Mouse (Mus musculus) embryonic stem cell, embryonic (primary cell): ENCODE results near the gene Dexi.

Source experiments
- CTCF ChIA-PET, 4 experiments: fragments of 300-600 bp in 2 of 4; fragments of 350-600 bp in 2 of 4; sonication (Branson Sonifier 250); formaldehyde crosslinking; loops; one replicate each; lab custom pipeline; 2022; ENCODE audit warnings: inconsistent platforms in 2 of 4; lab: Charles Lee
- POLR2A ChIA-PET, 4 experiments: fragments of 300-600 bp in 2 of 4; fragments of 350-600 bp in 2 of 4; sonication (Branson Sonifier 250); formaldehyde crosslinking; loops; one replicate each; lab custom pipeline; 2022; ENCODE audit warnings: antibody characterized with exemption in 4 of 4, inconsistent platforms in 1 of 4; lab: Charles Lee

Dexi gene

DNA sequence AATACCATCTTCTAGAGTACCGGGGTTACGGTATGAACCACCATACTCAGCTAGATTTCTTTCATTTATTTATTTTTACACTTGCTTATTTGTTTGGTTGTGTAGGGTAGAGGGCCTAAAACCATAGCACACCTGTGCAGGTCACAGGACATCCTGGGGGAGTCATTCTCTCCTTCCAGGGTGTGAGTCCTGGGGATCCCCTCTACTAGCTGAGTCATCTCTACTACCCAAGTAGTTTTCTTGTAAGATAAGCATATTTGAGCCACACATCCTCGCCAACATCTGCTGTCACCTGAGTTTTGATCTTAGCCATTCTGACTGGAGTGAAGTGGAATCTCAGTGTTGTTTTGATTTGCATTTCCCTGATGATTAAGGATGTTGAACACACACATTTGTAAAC lies 50.3 kb downstream of the Dexi start:
- ChIA-PET POLR2A (no interaction called here), CTCF (no interaction called here)

DNA sequence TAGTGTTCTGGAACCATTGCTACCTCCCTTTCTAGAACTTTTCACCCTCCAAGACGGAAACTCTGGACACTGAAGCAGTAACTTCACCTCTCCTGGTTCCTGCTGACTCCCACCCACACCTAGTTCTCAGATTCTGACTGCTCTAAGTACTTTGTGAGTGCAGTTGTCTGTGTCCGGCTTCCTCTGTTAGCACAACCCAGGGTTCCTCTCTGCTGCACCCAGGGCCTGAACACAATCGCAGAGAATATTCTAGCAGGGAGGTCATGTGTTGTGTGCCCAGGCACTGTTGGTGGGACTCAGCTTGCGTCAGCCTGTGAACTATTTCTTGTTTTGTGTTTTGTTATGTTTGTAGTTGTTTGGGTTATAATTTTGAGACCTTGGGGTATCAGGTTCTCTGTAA lies 51.1 kb downstream of the Dexi start:
- ChIA-PET CTCF (no interaction called here), POLR2A (interaction anchor here in 1 of 4 experiments (0.7 kb wide), 1 partner anchor 8 kb away, joined by 4 read pairs; no protein-coding TSS in a partner anchor)

GRCm38 (mm10) chr16:10490503-10491150 lies 52.2 kb downstream of the Dexi start:
- ChIA-PET POLR2A (interaction anchor here in 3 of 4 experiments (0.7 to 3.8 kb wide), 15 partner anchors 8 to 73 kb away, joined by 3 to 36 read pairs (median 10); partner anchors contain the start of genes Ciita (in 2 of the 3) and Tvp23a (in 2 of the 3)), CTCF (interaction anchor here in 2 of 4 experiments (1.2 to 2.0 kb wide), 3 partner anchors 10 to 74 kb away, joined by 4 to 7 read pairs (median 6); partner anchors contain the start of gene Ciita (in 1 of the 2))

DNA sequence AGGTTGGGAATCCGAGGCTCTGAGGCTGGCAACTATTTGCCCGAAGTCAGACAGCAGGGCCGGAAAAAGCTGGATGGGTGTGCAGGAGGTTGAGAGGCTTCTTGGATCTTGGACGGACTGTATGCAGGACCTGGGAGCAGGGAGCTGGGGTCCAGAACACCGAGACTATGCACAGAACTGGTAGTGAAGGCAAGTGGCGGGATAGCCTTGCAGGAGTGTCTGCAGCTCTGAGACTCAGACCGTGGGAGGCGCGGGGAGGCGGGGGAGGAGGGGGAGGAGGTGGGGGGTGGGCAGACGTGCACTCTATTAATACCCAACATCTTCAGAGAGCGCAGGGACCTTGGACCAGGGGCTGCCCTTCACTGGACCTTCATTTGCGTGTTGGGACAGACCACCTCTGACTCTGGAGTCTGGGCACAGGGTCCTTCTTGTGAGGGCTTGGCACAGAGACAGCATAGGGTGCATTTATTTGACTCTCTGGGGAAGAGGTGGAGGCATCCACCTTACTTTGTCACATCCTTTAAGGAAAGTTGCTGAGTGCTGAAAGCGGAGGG lies 52.9 kb downstream of the Dexi start:
- ChIA-PET CTCF (interaction anchor here (0.6 to 2.0 kb wide), 6 partner anchors 10 to 230 kb away, joined by 3 to 7 read pairs (median 4); partner anchors contain the start of genes Ciita (in 1 of the 4) and Tvp23a (in 1 of the 4)), POLR2A (interaction anchor here in 3 of 4 experiments (0.7 to 3.8 kb wide), 23 partner anchors 8 to 240 kb away, joined by 3 to 36 read pairs (median 5); partner anchors contain the start of genes Ciita (in 2 of the 3), Tvp23a (in 2 of the 3) and Dexi (in 1 of the 3))

GRCm38 (mm10) chr16:10489483-10489882 lies 53.4 kb downstream of the Dexi start:
- CTCF ChIA-PET: interaction anchor here (0.6 to 2.0 kb wide), 6 partner anchors 9 to 230 kb away, joined by 3 to 7 read pairs (median 4); partner anchors contain the start of genes Ciita (in 1 of the 4) and Tvp23a (in 1 of the 4)
- POLR2A ChIA-PET: interaction anchor here in 3 of 4 experiments (0.5 to 3.8 kb wide), 24 partner anchors 9 to 240 kb away, joined by 3 to 36 read pairs (median 4); partner anchors contain the start of genes Ciita (in 2 of the 3), Tvp23a (in 2 of the 3) and Dexi (in 1 of the 3)

DNA sequence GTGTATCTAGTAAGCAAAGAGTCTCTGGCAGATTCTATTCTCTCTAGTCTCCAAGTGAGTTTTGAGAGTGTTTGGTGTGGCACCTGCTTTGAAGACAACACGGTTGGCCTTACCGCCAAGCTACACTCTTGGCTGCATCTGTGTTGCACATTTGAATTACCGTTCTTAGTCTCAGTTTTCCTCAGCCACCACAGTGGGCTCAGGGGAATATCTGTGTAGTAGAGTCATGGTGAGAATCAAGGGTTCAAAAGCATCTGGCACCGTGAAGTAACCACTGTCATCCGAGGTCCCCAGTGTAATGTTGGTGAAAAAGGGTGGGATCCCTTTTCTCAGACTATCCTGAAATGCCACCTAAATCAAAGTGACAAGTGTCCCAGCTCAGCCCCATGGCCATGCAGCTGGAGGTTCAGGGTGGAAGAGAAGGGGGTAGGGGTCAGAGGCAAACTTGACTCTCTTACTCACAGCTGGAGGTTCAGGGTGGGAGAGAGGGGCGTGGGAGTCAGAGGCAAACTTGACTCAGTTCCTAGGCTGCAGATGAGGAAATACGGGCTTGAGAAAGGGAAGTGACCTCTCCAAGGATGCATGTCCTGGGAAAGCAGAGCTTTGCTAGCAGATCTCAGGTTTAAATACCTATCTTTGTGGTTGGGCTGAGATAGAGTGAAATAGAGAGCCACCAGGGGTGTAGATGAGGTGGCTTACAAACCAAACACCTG lies 53.9 kb downstream of the Dexi start:
- CTCF ChIA-PET: interaction anchor here in 3 of 4 experiments (0.9 to 2.0 kb wide), 5 partner anchors 9 to 72 kb away, joined by 3 to 7 read pairs (median 4); partner anchors contain the start of genes Ciita (in 1 of the 3) and Tvp23a (in 1 of the 3)
- POLR2A ChIA-PET: interaction anchor here in 3 of 4 experiments (0.5 to 3.8 kb wide), 24 partner anchors 9 to 241 kb away, joined by 3 to 36 read pairs (median 4); partner anchors contain the start of genes Ciita (in 2 of the 3), Tvp23a (in 2 of the 3) and Dexi (in 1 of the 3)

DNA sequence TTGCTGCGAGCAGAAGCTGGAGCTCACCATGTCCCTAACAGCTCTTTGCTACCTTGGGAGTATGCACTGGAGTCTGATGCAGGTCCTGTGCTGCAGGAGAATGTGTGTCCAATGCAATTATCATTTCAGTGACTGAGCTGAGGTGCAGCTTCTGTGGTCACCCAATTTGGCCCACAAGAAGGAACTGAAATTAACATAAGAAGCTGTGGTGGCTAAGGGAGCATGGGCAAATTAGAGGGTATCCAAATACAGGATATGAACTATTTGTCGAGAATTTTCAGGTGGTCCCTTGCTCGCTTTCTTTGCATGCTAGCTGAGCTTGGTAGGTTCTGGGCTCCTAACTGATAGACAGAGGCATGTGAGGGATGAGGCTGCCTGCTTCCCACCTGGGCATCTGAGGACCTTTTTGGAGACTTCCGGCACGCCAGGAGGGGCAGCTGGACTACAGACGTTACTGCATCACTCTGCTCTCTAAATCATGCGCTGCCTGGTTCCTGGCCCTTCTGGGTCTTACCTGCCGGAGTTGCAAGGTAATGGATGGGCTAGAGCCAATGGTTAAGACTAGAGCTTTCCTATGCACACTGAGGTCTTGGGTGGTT lies 54.9 kb downstream of the Dexi start:
- ChIA-PET CTCF (no interaction called here), POLR2A (interaction anchor here (0.6 to 3.8 kb wide), 18 partner anchors 8 to 212 kb away, joined by 3 to 36 read pairs (median 4); partner anchors contain the start of genes Ciita (in 2 of the 4) and Tvp23a (in 2 of the 4))

- ChIA-PET CTCF (no interaction called here), POLR2A (interaction anchor here in 1 of 4 experiments (0.6 to 3.5 kb wide), 4 partner anchors 8 to 161 kb away, joined by 3 to 24 read pairs (median 4); partner anchors contain the start of gene Ciita)
Observed at GRCm38 (mm10) chr16:10486993-10487392, 55.9 kb downstream of the Dexi start.

DNA sequence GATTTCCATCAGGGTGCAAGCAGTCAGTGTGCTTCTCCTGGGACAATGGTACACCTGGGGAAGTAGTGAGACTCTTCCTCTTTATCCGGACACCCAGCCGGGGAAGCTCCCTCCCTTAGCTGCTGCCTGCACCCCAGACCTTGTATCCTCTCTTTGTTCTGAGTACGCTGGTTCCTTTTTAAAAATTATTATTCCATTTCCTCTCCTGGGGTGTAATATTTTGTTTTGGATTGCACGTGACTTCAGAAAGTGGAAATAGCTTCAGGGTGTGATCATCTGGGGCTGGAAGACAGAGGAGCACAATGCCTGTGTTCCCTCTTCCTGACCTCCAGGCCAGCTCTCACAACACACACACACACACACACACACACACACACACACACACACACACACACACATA lies 60.5 kb downstream of the Dexi start:
- ChIA-PET CTCF (interaction anchor here in 2 of 4 experiments (0.5 to 0.7 kb wide), 3 partner anchors 65 to 256 kb away, joined by 3 to 4 read pairs (median 3); no protein-coding TSS in a partner anchor), POLR2A (interaction anchor here in 2 of 4 experiments (0.8 to 6.5 kb wide), 4 partner anchors 9 to 69 kb away, joined by 3 to 79 read pairs (median 7); no protein-coding TSS in a partner anchor)

DNA sequence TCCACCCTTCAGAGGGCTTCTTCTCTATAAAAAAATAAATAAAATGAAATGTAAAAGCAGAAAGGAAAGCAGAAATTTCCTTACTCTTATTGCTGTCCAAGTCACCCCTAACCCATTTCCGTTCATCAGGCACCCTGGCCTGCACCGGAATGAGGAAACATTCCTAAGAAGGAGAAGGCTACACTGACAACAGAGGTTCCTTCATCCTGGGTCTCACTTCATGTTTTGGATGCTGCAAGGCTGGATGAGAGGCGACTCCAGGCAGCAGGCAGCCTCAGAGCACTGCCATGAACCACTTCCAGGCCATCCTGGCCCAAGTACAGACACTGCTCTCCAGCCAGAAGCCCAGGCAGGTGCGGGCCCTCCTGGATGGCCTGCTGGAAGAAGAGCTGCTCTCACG lies 63.0 kb downstream of the Dexi start, which contains the start of gene Ciita:
Ciita (plus strand) TSS at position 203 of the 400 bp plus-strand sequence.
- CTCF ChIA-PET: interaction anchor here in 2 of 4 experiments (0.6 to 1.3 kb wide), 4 partner anchors 10 to 63 kb away, joined by 3 to 6 read pairs (median 5); no protein-coding TSS in a partner anchor
- POLR2A ChIA-PET: interaction anchor here in 3 of 4 experiments (0.6 to 6.5 kb wide), 26 partner anchors 9 to 306 kb away, joined by 3 to 79 read pairs (median 4); partner anchors contain the start of genes Nubp1 (in 2 of the 3), Socs1 (in 1 of the 3) and Tvp23a (in 1 of the 3)

DNA sequence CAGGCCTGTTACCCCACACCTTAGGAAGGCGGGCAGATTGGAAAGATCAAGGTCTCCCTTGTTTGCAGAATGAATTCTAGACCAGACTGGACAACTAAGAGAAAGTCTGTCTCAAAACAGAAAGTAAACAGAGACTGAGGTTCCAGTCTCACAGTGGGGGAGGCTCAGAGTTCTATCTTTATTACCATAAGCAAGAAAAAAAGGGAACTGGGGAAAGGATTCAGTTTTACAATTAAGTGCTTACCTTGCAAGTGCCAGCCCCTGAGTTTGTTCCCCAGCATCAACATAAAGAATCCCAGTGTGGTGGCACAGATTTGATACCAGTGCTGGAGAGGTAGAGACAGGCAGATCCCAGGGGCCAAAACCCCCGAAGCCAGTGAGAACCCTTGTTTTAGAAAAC lies 66.9 kb downstream of the Dexi start:
- ChIA-PET CTCF (no interaction called here), POLR2A (interaction anchor here in 2 of 4 experiments (1.0 to 10.1 kb wide), 7 partner anchors 7 to 63 kb away, joined by 3 to 71 read pairs (median 4); partner anchors contain the start of gene Nubp1 (in 1 of the 2))

DNA sequence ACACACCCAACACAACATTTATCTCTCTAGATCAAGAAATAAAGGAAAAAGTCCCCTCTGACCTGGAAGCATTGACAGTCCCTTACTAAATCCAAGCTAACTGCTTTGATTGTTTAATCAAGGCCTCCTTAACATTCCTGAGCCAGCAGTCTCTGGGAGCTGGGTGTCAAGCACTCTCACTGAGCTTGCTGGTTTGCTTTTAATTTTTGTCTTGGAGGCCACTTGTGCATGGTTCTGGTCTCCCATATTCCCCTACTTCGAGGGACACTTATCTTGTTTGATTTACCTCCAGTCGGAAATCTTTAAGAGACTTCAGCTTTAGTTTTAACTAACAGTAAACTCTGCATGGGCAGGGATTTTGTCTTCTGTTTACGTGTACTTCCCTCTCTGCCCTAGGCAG lies 67.9 kb downstream of the Dexi start:
- POLR2A ChIA-PET: interaction anchor here in 3 of 4 experiments (0.8 to 10.1 kb wide), 15 partner anchors 9 to 62 kb away, joined by 3 to 52 read pairs (median 3); partner anchors contain the start of genes Tvp23a (in 2 of the 3) and Nubp1 (in 1 of the 3)
- CTCF ChIA-PET: interaction anchor here in 1 of 4 experiments (1.0 kb wide), 1 partner anchor 76 kb away, joined by 3 read pairs; no protein-coding TSS in a partner anchor

DNA sequence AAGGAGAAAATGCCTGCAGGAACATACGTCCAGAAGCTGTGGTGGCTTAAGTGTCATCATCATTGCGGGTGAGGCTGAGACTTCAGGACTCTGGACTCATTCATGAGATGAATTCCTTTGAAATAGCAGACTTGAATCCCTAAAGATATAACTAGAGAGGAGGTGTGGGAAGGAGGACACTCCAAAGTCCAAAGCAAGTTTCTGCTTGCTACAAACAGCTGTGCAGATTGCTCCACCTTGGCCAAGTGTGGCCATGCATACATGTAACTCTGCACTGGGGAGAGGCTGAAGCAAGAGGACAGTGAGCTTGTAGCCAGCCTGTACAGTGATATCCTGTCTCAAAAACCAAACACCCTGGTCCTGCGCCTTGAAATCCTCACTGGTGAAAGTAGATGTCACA lies 70.9 kb downstream of the Dexi start:
- CTCF ChIA-PET: no interaction called here
- POLR2A ChIA-PET: interaction anchor here in 3 of 4 experiments (0.5 to 10.1 kb wide), 20 partner anchors 7 to 280 kb away, joined by 3 to 110 read pairs (median 5); partner anchors contain the start of genes Ciita (in 2 of the 3), Nubp1 (in 2 of the 3), Tvp23a (in 2 of the 3) and Atf7ip2 (in 1 of the 3)

- CTCF ChIA-PET: interaction anchor here in 2 of 4 experiments (1.1 kb wide), 2 partner anchors 50 to 55 kb away, joined by 3 read pairs; no protein-coding TSS in a partner anchor
- POLR2A ChIA-PET: interaction anchor here in 3 of 4 experiments (0.5 to 10.1 kb wide), 61 partner anchors 8 to 1677 kb away, joined by 3 to 110 read pairs (median 4); partner anchors contain the start of genes Ciita (in 3 of the 3), Tvp23a (in 3 of the 3), Nubp1 (in 2 of the 3) and Dexi (in 1 of the 3)
Observed at GRCm38 (mm10) chr16:10468201-10468600, 74.7 kb downstream of the Dexi start.

DNA sequence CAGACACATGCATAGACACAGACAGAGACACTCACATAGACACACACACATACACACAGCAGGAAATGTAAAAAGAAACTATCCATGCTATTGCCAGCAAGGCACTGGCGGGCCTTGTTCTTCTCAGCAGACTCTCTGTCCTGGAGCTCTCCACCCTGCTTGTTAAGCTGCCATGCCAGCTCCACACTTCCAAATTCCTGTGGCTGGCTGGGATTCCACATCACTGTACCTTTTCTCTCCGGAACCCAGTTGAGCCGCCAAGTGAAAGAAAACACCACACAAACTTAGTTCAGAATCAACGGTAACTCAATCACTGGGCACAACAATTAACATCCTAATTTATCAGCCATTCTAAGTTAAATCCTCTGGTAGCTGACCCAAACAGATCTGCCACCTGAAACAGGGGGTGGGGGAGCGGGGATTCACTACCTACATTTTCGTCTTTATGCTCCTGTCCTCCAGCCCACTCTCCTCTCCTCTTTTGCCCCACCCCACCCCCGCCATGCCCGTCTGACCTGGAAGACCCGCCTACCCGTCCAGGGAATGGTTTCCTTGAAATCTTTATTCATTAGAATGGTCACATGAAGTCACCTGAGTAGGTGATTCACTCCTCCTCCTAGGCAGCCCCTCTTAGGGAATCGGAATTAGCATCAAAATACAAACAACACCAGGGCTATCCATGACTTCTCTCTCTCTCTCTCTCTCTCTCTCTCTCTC lies 75.3 kb downstream of the Dexi start:
- ChIA-PET CTCF (interaction anchor here in 2 of 4 experiments (0.6 to 1.1 kb wide), 2 partner anchors 55 to 166 kb away, joined by 3 read pairs; no protein-coding TSS in a partner anchor), POLR2A (interaction anchor here in 3 of 4 experiments (0.5 to 10.1 kb wide), 52 partner anchors 9 to 1335 kb away, joined by 3 to 110 read pairs (median 4); partner anchors contain the start of genes Ciita (in 3 of the 3), Tvp23a (in 3 of the 3), Nubp1 (in 2 of the 3) and Dexi (in 1 of the 3))
